Mouse (Mus musculus): ENCODE measurements around the gene Zfp991. TPM values are rescaled to one million over a fixed set of nuclear protein-coding genes. Genes with fewer than 3 reads are reported as not detected.
"Not testable (repeated sequence)": the region's sequence is repeated elsewhere in the genome, so short reads cannot be mapped to it uniquely, and the experiment has no call there.

The Zfp991 gene
- total and polyA plus RNA-seq, 2 experiments from 2014 or later = 2.5 to 4.9 TPM

- H3K4me3 ChIP-seq (ENCODE audit: low read depth, low read length); DNase-seq (ENCODE audit: low spot score); H3K27me3 ChIP-seq (ENCODE audit: control insufficient read depth, insufficient read depth, low read length); H3K9ac ChIP-seq (replicated peaks; ENCODE audit: low read depth, low read length); H3K27ac ChIP-seq (ENCODE audit: low read depth); ATAC-seq (ENCODE audit: insufficient read depth, low read depth); H3K9me3 ChIP-seq (replicated peaks; ENCODE audit: control insufficient read depth, low read length); H3K4me1 ChIP-seq (ENCODE audit: control insufficient read depth, insufficient read depth); H3K36me3 ChIP-seq (replicated peaks; ENCODE audit: control insufficient read depth, insufficient read depth, low read length); H3K4me2 ChIP-seq (ENCODE audit: low read depth, low read length): not testable (repeated sequence)
- 81% methylated on average over 3 of the region's 9 CpGs for WGBS
Observed at GRCm38 (mm10) chr4:147195186-147195585, 63.3 kb downstream of the Zfp991 start.

DNA sequence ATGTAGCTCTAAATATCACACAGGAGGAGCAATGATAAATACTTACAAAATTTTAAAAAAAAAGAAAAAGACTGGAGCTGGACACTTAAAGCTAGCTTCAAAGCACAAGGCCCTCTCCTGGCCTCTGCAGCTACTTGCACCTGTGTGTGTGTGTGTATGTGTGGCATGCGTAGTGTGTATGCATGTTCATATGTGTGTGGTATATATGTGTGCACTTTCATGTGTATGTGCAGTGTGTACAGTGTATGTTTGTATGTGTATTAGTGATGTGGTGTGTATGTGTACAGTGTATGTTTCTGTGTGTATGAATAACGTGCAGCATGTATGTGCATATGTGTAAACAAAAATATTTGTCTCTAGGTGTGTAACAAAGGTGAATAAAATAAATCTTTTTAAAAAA, 65.4 kb downstream of the Zfp991 start:
- not testable (repeated sequence) for ATAC-seq (ENCODE audit: insufficient read depth, low read depth); H3K4me1 ChIP-seq (ENCODE audit: control insufficient read depth, insufficient read depth); H3K4me2 ChIP-seq (ENCODE audit: low read depth, low read length); DNase-seq (ENCODE audit: low spot score); H3K9me3 ChIP-seq (replicated peaks; ENCODE audit: control insufficient read depth, low read length); H3K27me3 ChIP-seq (ENCODE audit: control insufficient read depth, insufficient read depth, low read length); H3K27ac ChIP-seq (ENCODE audit: low read depth); H3K9ac ChIP-seq (replicated peaks; ENCODE audit: low read depth, low read length); H3K4me3 ChIP-seq (ENCODE audit: low read depth, low read length); H3K36me3 ChIP-seq (replicated peaks; ENCODE audit: control insufficient read depth, insufficient read depth, low read length)
- WGBS = 65% methylated on average over 2 of the region's 2 CpGs

DNA sequence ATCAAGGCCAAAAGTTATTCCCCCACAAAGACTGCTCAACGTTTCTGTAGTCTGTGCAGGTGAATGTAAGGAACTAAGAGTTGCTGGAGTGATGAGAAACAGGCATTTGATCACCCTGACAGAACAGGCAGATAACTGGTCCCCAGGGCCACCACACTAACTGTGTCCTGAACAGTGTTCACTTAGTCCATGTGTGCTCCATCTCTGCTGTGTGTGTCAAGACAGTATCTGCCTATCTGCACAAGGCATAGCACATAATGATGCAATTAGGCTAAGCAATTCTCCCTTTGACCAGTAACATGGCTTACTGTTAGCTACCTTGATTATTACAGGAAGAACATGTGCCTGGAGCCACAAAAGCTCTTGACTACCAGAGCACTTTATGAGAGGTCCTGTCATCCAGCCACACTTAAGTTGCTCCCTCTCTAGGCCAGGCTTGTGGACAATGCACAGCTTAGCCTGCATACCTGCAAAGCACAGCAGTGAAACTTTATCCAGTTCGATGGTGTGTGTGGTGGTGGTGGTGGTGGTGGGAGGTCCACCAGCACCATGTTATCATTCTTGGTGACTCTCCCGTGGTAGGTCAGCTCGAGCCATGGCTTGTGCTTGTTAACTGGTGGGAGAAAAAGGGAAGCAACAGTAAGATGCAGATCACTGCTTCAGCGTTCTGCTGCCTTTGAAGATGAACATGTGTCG, 67.4 kb downstream of the Zfp991 start:
- H3K4me3 ChIP-seq (ENCODE audit: low read depth, low read length); H3K27ac ChIP-seq (ENCODE audit: low read depth); H3K36me3 ChIP-seq (replicated peaks; ENCODE audit: control insufficient read depth, insufficient read depth, low read length); DNase-seq (ENCODE audit: low spot score); H3K9me3 ChIP-seq (replicated peaks; ENCODE audit: control insufficient read depth, low read length); H3K4me2 ChIP-seq (ENCODE audit: low read depth, low read length); ATAC-seq (ENCODE audit: insufficient read depth, low read depth); H3K27me3 ChIP-seq (ENCODE audit: control insufficient read depth, insufficient read depth, low read length); H3K4me1 ChIP-seq (ENCODE audit: control insufficient read depth, insufficient read depth); H3K9ac ChIP-seq (replicated peaks; ENCODE audit: low read depth, low read length): not testable (repeated sequence)
- 57% methylated on average over 6 of the region's 6 CpGs for WGBS

DNA sequence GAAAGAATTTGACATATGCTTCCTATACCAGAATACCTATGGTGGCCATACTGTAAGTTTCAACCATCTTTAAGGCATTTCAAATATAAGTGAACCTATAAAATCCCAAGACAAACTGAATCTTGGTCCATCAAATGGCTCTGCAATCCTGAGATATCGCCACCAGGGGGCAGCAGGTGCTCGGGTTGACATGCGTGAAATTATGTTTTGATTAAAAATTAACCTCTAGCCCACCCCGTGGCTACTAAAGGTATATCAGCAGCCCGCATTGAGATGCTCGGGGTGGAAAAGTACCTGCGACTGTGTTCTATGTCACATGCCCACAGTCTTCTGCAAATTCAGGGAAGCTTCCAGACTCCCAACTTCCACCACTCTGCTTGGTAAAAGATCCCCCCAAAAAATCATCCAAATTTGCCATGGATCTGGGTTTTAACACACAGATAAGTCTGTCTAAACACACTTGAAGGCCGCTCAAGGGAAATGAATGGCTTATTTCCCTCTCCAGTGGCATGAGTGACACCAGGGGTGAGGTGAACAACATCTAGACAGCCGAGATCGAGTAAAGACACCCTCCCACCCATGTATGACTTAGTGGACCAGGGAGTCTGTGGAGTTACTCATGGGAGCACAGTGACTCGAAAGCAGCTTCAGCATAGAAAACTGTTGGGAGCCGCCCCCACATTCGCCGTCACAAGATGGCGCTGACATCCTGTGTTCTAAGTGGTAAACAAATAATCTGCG, 70.3 kb downstream of the Zfp991 start:
- not testable (repeated sequence) for H3K36me3 ChIP-seq (replicated peaks; ENCODE audit: control insufficient read depth, insufficient read depth, low read length); H3K4me3 ChIP-seq (ENCODE audit: low read depth, low read length); ATAC-seq (ENCODE audit: insufficient read depth, low read depth); H3K9ac ChIP-seq (replicated peaks; ENCODE audit: low read depth, low read length); H3K27ac ChIP-seq (ENCODE audit: low read depth); H3K27me3 ChIP-seq (ENCODE audit: control insufficient read depth, insufficient read depth, low read length); H3K4me2 ChIP-seq (ENCODE audit: low read depth, low read length); H3K9me3 ChIP-seq (replicated peaks; ENCODE audit: control insufficient read depth, low read length); H3K4me1 ChIP-seq (ENCODE audit: control insufficient read depth, insufficient read depth); DNase-seq (ENCODE audit: low spot score)
- 79% methylated on average over 10 of the region's 16 CpGs for WGBS

- ATAC-seq (ENCODE audit: insufficient read depth, low read depth); H3K27ac ChIP-seq (ENCODE audit: low read depth); H3K4me3 ChIP-seq (ENCODE audit: low read depth, low read length); H3K9me3 ChIP-seq (replicated peaks; ENCODE audit: control insufficient read depth, low read length); H3K9ac ChIP-seq (replicated peaks; ENCODE audit: low read depth, low read length); H3K27me3 ChIP-seq (ENCODE audit: control insufficient read depth, insufficient read depth, low read length); H3K4me1 ChIP-seq (ENCODE audit: control insufficient read depth, insufficient read depth); H3K36me3 ChIP-seq (replicated peaks; ENCODE audit: control insufficient read depth, insufficient read depth, low read length); DNase-seq (ENCODE audit: low spot score); H3K4me2 ChIP-seq (ENCODE audit: low read depth, low read length): not testable (repeated sequence)
- 73% methylated on average over 3 of the region's 7 CpGs for WGBS
Observed at GRCm38 (mm10) chr4:147212182-147212928, 80.5 kb downstream of the Zfp991 start.

GRCm38 (mm10) chr4:147214233-147214632, 82.4 kb downstream of the Zfp991 start:
- WGBS = no CpG with 5 or more reads among the region's 1 CpGs
- H3K4me3 ChIP-seq (ENCODE audit: low read depth, low read length); DNase-seq (ENCODE audit: low spot score); ATAC-seq (ENCODE audit: insufficient read depth, low read depth); H3K9me3 ChIP-seq (replicated peaks; ENCODE audit: control insufficient read depth, low read length); H3K36me3 ChIP-seq (replicated peaks; ENCODE audit: control insufficient read depth, insufficient read depth, low read length); H3K4me2 ChIP-seq (ENCODE audit: low read depth, low read length); H3K27me3 ChIP-seq (ENCODE audit: control insufficient read depth, insufficient read depth, low read length); H3K27ac ChIP-seq (ENCODE audit: low read depth); H3K9ac ChIP-seq (replicated peaks; ENCODE audit: low read depth, low read length); H3K4me1 ChIP-seq (ENCODE audit: control insufficient read depth, insufficient read depth): not testable (repeated sequence)

GRCm38 (mm10) chr4:147217676-147218075, 85.8 kb downstream of the Zfp991 start:
- H3K36me3 ChIP-seq (replicated peaks; ENCODE audit: control insufficient read depth, insufficient read depth, low read length); ATAC-seq (ENCODE audit: insufficient read depth, low read depth); H3K27me3 ChIP-seq (ENCODE audit: control insufficient read depth, insufficient read depth, low read length); DNase-seq (ENCODE audit: low spot score); H3K9ac ChIP-seq (replicated peaks; ENCODE audit: low read depth, low read length); H3K4me3 ChIP-seq (ENCODE audit: low read depth, low read length); H3K4me1 ChIP-seq (ENCODE audit: control insufficient read depth, insufficient read depth); H3K4me2 ChIP-seq (ENCODE audit: low read depth, low read length); H3K27ac ChIP-seq (ENCODE audit: low read depth): not testable (repeated sequence)
- H3K9me3 ChIP-seq (replicated peaks; ENCODE audit: control insufficient read depth, low read length) = peaks cover 10% of the 10 kb centered on the region
- 69% methylated on average over 2 of the region's 4 CpGs for WGBS

- ATAC-seq (ENCODE audit: insufficient read depth, low read depth); H3K36me3 ChIP-seq (replicated peaks; ENCODE audit: control insufficient read depth, insufficient read depth, low read length); H3K27me3 ChIP-seq (ENCODE audit: control insufficient read depth, insufficient read depth, low read length); DNase-seq (ENCODE audit: low spot score); H3K9ac ChIP-seq (replicated peaks; ENCODE audit: low read depth, low read length); H3K4me1 ChIP-seq (ENCODE audit: control insufficient read depth, insufficient read depth); H3K27ac ChIP-seq (ENCODE audit: low read depth): not testable (repeated sequence)
- peak overlapping the region; percentile 50 for H3K4me3 ChIP-seq (ENCODE audit: low read depth, low read length)
- 56% methylated on average over 49 of the region's 51 CpGs for WGBS
- peaks cover 10% of the 10 kb centered on the region for H3K9me3 ChIP-seq (replicated peaks; ENCODE audit: control insufficient read depth, low read length)
- H3K4me2 ChIP-seq (ENCODE audit: low read depth, low read length) = peak overlapping the region; percentile 52
Observed at GRCm38 (mm10) chr4:147219319-147220070, 87.7 kb downstream of the Zfp991 start.
